Mouse (Mus musculus) ZHBTc4 (cell line): ENCODE data around the gene Gsto2.
"Not testable (repeated sequence)": the region's sequence is repeated elsewhere in the genome, so short reads cannot be mapped to it uniquely, and the experiment has no call there.

Source experiments
- DNase-seq: peaks from one replicate; pipeline ENCODE4 v3.0.0-alpha.2; 2011; ENCODE audit warnings: low read depth, low spot score

Gsto2 gene

DNA sequence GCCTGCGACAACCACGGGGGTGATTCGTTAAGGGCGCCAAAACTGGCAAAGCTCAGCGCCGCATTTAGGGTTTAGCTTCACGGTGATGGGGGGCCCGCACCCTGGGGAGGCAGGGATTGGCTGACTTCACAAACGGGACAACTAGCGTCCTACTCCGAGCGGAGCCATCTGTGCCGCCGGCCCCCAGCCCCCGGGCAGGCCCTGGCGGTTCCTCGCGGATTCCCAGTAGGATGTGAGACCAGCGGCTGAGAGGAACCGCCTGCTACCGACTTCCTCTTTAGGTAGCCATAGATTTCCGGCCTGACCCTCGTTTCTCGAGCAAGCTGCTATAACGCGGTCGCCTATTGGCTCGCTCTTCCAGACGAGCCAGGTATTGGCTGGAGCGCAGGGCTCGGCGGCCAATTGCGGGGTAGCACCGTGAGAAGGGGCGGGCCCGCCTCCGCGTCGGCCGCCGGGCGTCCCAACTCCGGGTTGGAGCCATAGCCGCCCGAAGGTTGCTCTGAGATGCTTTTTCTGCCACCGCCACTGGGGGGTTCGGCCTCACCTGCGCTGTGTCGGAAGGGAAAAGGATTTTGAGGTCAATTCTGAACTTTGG lies at the start of gene Gsto2:
Gene Gsto2 (plus strand): TSS at position 182 of the 595 bp plus-strand sequence.
- peak; percentile 97 for DNase-seq

DNA sequence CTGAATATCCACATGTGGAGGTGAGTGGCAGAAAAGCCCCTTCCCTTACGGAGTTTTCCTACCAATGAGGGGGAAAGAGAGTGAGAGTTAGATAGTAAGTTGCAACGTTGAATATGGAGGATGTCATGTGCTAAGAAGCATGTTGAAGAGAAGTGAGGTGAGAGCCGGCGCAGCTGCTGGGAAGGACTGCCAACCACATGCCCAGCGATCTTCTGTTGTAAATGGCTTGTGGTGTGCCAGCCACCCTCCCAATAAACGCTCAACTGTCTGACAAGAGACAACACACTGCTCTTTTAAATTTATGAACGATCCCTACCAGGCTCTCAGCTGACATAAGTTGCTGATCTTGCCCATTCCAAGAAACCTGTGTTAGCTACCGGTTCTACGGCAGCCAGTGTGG lies 47.6 kb upstream of the Gsto2 start:
- no peak for DNase-seq

- DNase-seq = peak; percentile 81
Measured at GRCm38 (mm10) chr19:47820832-47821493, 44.4 kb upstream of the Gsto2 start.

GRCm38 (mm10) chr19:47821494-47821872 lies 43.9 kb upstream of the Gsto2 start:
- peak; percentile 17 for DNase-seq

DNA sequence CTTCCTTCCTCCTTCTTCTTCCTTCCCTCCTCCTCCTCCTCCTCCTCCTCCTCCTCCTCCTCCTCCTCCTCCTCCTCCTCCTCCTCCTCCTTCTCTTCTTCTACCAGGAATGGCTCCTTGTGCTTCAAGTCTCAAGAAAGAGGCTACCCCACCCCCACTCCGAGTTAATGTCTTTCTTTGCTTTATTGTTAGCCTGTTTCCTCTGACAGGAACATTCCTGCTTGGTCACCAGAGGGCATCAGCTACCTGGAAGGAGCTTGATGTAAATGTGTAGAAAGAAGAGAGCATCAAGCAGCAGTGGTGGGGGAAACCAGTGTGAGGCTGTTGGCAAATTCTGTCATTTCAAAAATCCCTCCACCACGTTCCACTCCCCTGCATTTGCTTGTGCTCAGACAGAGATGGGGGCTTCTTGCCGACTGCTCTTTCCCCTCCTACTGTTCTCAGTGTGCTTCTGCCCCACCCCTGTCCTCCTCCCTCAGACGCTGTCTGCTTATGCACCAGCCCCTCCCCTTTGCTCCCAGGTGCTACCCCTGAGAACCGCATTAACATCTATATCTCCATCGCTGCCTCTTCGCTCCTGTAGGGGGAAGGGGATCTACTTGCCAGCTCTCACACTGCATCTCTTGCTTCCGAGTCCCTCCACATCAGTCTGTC lies 43.1 kb upstream of the Gsto2 start:
- peak; percentile 71 for DNase-seq

DNA sequence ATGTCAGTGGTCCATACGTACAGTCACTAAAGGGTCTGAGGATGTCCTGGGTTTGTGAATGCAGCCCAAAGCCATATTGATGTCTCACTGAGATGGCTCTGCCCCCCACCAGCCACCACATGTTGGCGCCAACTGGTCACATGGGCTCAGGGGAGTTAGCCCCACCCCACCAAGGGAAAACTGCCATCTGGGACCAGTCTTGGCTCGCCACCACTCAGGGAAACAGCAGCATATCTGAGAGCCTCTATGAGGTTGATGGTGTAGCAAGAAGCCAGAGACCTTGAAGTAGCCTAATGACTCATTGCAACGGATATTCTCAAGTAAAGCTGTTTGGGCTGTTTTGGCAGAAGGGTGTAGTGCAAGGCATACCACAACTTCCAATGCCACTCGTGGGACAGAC lies 41.3 kb upstream of the Gsto2 start:
- DNase-seq = no peak

DNA sequence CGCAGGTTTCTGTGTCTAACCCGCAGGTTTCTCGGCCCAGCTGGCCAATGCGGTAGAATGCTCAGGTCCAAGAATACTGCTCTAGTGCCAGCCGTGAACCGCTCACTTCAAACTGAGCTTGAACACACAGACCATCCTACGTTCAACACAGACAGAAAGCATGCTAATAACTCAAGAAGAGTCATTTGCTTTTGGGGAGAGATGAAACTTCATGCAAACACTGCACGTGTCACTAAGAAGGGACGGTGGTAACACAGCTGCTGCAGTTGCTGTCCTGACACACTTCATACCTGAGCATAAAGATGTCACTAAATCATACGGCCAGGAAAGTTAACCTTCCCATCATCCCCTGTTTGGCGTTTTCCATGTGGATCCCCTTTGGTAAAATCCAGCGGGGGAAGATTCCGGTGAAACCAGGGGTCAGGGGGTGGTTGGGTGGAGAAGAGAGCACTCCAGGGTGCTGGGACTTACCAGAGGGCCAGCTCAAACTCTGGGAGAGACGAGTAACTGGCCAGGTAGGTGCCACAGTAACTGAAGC lies 35.4 kb upstream of the Gsto2 start:
- DNase-seq = no peak

GRCm38 (mm10) chr19:47831111-47831510 lies 34.2 kb upstream of the Gsto2 start:
- DNase-seq = peak; percentile 67

- peak; percentile 45 for DNase-seq
Measured at GRCm38 (mm10) chr19:47832316-47832715, 33.0 kb upstream of the Gsto2 start.

DNA sequence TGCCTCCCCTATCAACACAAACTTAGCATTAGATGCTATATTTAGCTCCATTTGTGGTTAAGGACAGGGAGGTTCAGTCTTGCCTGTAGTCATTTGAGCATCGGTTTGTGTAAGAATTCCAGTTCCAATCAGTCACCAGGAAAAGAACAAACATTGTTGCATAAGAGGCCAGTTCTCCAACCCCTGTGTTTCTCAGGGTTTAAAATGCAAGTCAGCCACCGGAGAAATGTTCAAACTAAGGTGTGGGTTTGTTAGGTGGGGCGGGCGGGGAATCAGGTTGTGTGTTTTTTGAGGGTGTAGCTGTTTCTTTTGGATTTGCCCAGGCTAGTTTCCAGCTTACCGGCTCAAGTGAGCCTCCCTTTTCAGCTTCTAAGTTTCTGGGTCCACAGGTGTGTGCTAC lies 30.7 kb upstream of the Gsto2 start:
- no peak for DNase-seq

DNA sequence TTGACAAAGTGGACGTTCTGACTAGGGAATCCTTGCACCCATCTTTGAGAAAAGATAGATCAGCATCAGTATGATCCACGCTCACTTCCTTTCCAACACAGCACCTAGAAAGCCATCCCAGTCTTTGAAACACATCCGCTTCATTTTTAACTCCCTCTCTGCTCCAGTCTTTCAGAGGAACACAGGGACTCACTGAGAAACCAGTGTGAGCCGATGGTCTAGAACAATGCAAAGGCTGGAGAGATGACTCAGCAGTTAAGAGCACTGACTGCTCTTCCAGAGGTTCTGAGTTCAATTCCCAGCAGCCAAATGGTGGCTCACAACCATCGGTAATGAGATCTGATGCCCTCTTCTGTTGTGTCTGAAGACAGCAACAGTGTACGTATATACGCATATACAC lies 29.6 kb upstream of the Gsto2 start:
- DNase-seq = peak; percentile 27

GRCm38 (mm10) chr19:47836701-47837526 lies 28.4 kb upstream of the Gsto2 start:
- peak; percentile 87 for DNase-seq

- no peak for DNase-seq
Measured at GRCm38 (mm10) chr19:47837527-47837901, 27.8 kb upstream of the Gsto2 start.

- DNase-seq = not testable (repeated sequence)
Measured at GRCm38 (mm10) chr19:47841234-47841633, 24.1 kb upstream of the Gsto2 start.

DNA sequence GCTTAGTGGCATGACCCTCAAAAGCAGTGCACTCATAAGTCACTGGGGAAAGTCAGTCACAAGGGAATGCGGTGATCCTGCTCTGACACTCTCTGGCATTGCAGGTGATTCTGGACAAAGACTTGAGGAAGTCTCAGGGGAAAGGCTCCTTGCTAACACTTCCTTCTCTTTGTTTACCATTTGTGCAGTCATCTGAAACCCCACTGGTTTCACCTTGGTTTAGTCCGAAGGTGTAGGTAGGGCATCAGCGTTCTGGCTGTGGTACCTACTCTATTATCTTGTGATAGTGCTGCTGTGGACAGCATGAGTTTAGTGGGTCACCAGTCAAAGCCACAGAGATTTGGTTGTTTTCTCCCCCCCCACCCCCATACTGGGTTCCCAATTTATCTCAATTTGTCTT lies 15.6 kb upstream of the Gsto2 start:
- DNase-seq = no peak

- peak; percentile 52 for DNase-seq
Measured at GRCm38 (mm10) chr19:47852131-47852530, 13.2 kb upstream of the Gsto2 start.

- DNase-seq = no peak
Measured at GRCm38 (mm10) chr19:47853053-47853452, 12.3 kb upstream of the Gsto2 start.

DNA sequence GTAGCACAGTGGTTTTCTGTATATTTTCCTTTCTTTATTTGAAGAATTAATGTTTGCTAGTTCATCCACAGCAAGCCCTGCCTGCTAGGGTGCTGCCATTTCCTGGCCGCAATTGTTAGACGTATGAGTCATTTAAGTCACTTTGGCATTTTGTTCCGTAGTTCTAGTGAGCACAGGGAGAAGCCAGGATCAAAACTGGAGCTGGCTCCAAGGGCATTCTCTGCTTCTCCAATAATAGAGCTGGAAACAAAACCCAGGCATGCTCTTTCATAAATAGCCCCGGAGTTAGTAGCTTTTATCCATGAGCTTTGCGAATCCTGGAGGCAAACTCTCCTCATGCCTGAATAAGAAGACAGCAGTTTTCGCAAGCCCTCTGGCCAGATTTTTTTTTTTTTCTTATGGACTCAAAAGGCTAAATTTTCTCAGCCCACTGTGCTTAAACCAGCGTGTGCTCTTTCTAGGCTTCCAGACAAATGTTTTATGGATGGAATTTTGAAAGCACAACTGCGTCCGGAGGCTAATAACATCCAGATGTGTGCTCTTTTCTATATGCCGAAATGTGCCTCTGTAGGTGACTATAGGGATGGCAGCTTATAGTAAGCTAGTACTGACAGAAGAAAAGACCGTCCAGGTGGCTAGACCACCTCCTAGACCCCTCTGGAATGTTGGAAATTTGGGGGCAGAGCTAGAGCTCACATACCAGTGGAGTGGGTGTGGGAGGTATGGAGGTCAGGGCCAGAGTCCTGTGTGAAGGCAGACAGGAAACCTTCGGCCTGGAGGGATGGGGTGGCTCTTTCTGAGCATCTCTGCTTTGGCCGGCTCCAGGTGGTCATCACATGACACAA lies 11.2 kb upstream of the Gsto2 start:
- peak; percentile 68 for DNase-seq

DNA sequence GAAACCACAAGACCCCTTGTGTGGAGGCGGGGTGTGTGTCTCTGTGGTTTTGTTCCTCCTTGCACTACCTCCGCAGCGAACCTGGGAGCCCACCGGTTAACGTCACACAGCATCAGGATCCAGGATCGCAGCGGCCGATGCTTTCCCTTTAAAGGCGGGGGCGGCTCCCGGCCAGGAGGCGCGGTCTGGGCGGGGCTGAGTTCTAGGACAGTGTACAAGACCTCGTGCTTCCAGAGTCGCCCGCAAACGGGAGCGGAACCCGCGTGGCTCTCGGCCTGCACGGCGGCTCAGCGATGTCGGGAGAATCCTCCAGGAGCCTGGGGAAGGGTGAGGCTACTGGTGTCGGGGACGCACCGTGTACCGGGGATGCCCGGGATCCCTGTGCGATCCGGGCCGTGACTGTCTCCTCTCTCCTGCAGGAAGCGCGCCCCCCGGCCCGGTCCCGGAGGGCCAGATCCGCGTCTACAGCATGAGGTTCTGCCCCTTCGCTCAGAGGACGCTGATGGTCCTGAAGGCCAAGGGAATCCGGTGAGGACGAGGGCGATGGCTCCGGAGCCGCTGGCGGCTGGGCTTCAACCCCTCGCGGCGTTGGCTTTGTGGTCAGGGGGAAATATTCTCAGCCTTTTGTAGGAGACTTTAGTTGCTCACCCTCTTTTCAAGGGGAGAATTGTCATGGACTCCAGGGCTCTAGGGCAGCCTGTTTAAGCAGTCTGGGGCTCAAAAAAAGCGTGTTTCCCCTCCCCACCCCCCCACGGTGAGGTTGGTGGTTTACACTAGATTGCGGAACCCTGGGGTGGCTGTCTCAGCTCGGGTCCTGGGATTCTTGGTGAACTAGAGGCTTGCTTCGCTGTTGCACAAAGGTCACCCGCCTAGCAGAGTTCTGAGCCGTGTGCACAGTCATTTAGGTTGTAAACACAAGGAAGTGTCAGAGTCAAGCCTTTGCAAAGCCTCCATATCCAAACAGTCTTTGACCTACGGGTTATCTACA lies 10.2 kb upstream of the Gsto2 start, which contains the start of gene Gsto1:
Gene Gsto1 (plus strand): TSS at position 175 of the 988 bp plus-strand sequence.
- peak; percentile 92 for DNase-seq
